Mouse (Mus musculus): ENCODE measurements around the gene Gm14214. TPM values are rescaled to one million over a fixed set of nuclear protein-coding genes. Genes with fewer than 3 reads are reported as not detected.

Gene Gm14214
- total RNA-seq (2023) = not detected

GRCm38 (mm10) chr2:154769930-154770329, at the start of gene Gm14214:
TSS of gene Gm14214 (minus strand) at chr2:154770030.

GRCm38 (mm10) chr2:154790656-154791483, 21.0 kb upstream of the Gm14214 start, which contains the start of the genes Raly and a:
TSS of gene Raly (plus strand) at chr2:154791096.
TSS of gene a (plus strand) at chr2:154791402.

Other genes starting within 250 kb of the Gm14214 start
- 1 to 10 TPM; 1.9 to 2.0 TPM for gene 1700003F12Rik, start 222.9 kb downstream of the Gm14214 start, total RNA-seq (2023)
- gene Actl10, start 218.3 kb downstream of the Gm14214 start, total RNA-seq (2023) = under 1 TPM in 1 of 2 experiments, not detected in 1; 0.42 TPM
- gene Necab3, start 211.1 kb downstream of the Gm14214 start, total RNA-seq (2023) = under 1 TPM; 0.30 to 0.79 TPM
- gene E2f1, start 200.1 kb downstream of the Gm14214 start, total RNA-seq (2023) = 10 to 100 TPM; 10.5 to 10.6 TPM
- 10 to 100 TPM; 14.9 to 15.0 TPM for gene Pxmp4, start 166.3 kb downstream of the Gm14214 start, total RNA-seq (2023)
- gene Zfp341, start 156.7 kb downstream of the Gm14214 start, total RNA-seq (2023) = 1 to 10 TPM; 4.9 to 5.8 TPM
- gene 4930519P11Rik, start 156.6 kb downstream of the Gm14214 start, total RNA-seq (2023) = not detected
- 100 to 1,000 TPM; 209 to 230 TPM for gene Chmp4b, start 118.3 kb downstream of the Gm14214 start, total RNA-seq (2023)
- gene Raly, start 21.1 kb upstream of the Gm14214 start, total RNA-seq (2023) = 100 to 1,000 TPM; 178 to 210 TPM
- not detected for gene a, start 21.4 kb upstream of the Gm14214 start, total RNA-seq (2023)
- 10 to 100 TPM; 56.6 to 68.1 TPM for gene Eif2s2, start 122.9 kb upstream of the Gm14214 start, total RNA-seq (2023)
- not detected for gene Gm14226, start 248.2 kb upstream of the Gm14214 start, total RNA-seq (2023)

Data from monocyte, adult 59 days (primary cell).